Mouse (Mus musculus) CH12.LX (cell line): ENCODE results near the gene Fosl1.
A peak's percentile ranks its signal among the peaks of the same experiment; 100 is the strongest.

Experiments
- BHLHE40 ChIP-seq: IDR thresholded peaks from 2 replicates; pipeline ENCODE4 v1.6.1; 2011; ENCODE audit warnings: mild to moderate bottlenecking, low read depth, low read length, improper control_type of control experiment
- CTCF ChIP-seq, 2 experiments: IDR thresholded peaks in 1 of 2; conservative IDR thresholded peaks in 1 of 2; 2 replicates each; pipeline ENCODE4 v1.5.1; 2011 to 2012; ENCODE audit warnings: low read depth in 2 of 2, low read length in 2 of 2, improper control_type of control experiment in 1 of 2, inconsistent platforms in 1 of 2, mild to moderate bottlenecking in 1 of 2, moderate library complexity in 1 of 2
- JUN ChIP-seq: IDR thresholded peaks from 2 replicates; pipeline ENCODE4 v1.6.1; 2011; ENCODE audit warnings: low read depth, mild to moderate bottlenecking, low read length, improper control_type of control experiment, moderate library complexity; ENCODE audit not compliant: insufficient read depth
- JUND ChIP-seq: conservative IDR thresholded peaks from 2 replicates; pipeline ENCODE4 v1.6.1; 2011; ENCODE audit warnings: low read depth, low read length, improper control_type of control experiment
- MAFK ChIP-seq: IDR thresholded peaks from 2 replicates; pipeline ENCODE4 v1.6.1; 2011; ENCODE audit warnings: low read length, improper control_type of control experiment; ENCODE audit not compliant: insufficient replicate concordance
- MEF2A ChIP-seq: IDR thresholded peaks from 2 replicates; pipeline ENCODE4 v1.6.1; 2014; ENCODE audit warnings: low read depth, mild to moderate bottlenecking, inconsistent platforms, low read length, improper control_type of control experiment, borderline replicate concordance
- POLR2A ChIP-seq: IDR thresholded peaks from 2 replicates; pipeline ENCODE4 v1.6.1; 2011; ENCODE audit warnings: low read depth, mild to moderate bottlenecking, improper control_type of control experiment, low read length
- SMC3 ChIP-seq: IDR thresholded peaks from 2 replicates; pipeline ENCODE4 v1.6.1; 2011; ENCODE audit warnings: low read depth, low read length, improper control_type of control experiment
- TBP ChIP-seq: conservative IDR thresholded peaks from 2 replicates; pipeline ENCODE4 v1.6.1; 2011; ENCODE audit warnings: low read depth, low read length, improper control_type of control experiment
- TCF12 ChIP-seq: IDR thresholded peaks from 2 replicates; pipeline ENCODE4 v1.6.1; 2014; ENCODE audit warnings: low read depth, mild to moderate bottlenecking, inconsistent platforms, low read length, improper control_type of control experiment
- ZMIZ1 ChIP-seq: IDR thresholded peaks from 2 replicates; pipeline ENCODE4 v1.6.1; 2012; ENCODE audit warnings: low read depth, mild to moderate bottlenecking, inconsistent platforms, low read length, improper control_type of control experiment

DNA sequence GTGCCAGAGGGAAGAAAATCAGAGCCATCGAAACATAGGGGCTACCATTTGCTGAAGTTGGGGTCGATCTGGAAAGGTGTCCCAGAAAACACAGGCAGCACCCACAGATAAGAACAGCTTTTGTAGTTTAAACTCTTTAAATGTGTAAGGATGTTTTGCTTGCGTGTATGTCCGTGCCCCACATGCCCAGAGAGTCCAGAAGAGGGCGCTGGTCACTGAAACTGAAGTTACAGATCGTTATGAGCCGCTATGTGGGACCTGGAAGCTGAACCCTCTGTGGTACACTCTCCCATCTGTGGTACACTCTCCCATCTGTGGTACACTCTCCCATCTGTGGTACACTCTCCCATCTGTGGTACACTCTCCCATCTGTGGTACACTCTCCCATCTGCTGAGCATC, 40.2 kb upstream of the Fosl1 start:
- TF ChIP-seq POLR2A = no peak
- TF ChIP-seq TBP = no peak
- TF ChIP-seq MAFK = no peak
- TF ChIP-seq CTCF (conservative IDR thresholded peaks at IDR 0.05 in 1 of 2, IDR thresholded peaks at IDR 0.05 in 1 of 2; ENCODE audit: low read depth in 2 of 2, low read length in 2 of 2) = peak; percentile 52 to 68
- no peak for TF ChIP-seq MEF2A
- TF ChIP-seq ZMIZ1 = no peak
- no peak for TF ChIP-seq BHLHE40
- TF ChIP-seq SMC3 = peak; percentile 41
- no peak for TF ChIP-seq TCF12
- TF ChIP-seq JUND = no peak
- TF ChIP-seq JUN = no peak
